Mouse (Mus musculus) layer of hippocampus, adult 2 months (tissue): ENCODE measurements around the gene Gm3415. TPM values are rescaled to one million over a fixed set of nuclear protein-coding genes. Genes with fewer than 3 reads are reported as not detected.
"Not testable (repeated sequence)": the region's sequence is repeated elsewhere in the genome, so short reads cannot be mapped to it uniquely, and the experiment has no call there.

Experiments
- DNase-seq, 2 experiments: peaks; one replicate each; pipeline ENCODE4 v3.0.0; 2022; ENCODE audit warnings: low spot score in 2 of 2
- H3K27ac ChIP-seq: fragments of 200-600 bp; 2 replicates; pipeline ENCODE4 v1.8.1; 2022
- H3K4me3 ChIP-seq: fragments of 200-600 bp; 2 replicates; pipeline ENCODE4 v1.8.1; 2022; ENCODE audit warnings: mild to moderate bottlenecking
- CTCF ChIP-seq: fragments of 200-600 bp; conservative IDR thresholded peaks from 2 replicates; pipeline ENCODE4 v1.8.1; 2022; ENCODE audit warnings: antibody characterized with exemption, mild to moderate bottlenecking, moderate library complexity
- total RNA-seq, 2 experiments: library from RNA; stranded (reverse); gene quantifications; 2 replicates each; pipeline ENCODE4 v1.2.3; 2021

The Gm3415 gene
- total RNA-seq, 2 experiments from 2014 or later: not detected

- Histone ChIP-seq H3K4me3 (no peak overlapping the region), H3K27ac (no peak overlapping the region)
- peak; percentile 63 for TF ChIP-seq CTCF
- DNase-seq: no peak
Observed at GRCm38 (mm10) chr5:146586357-146587070, 30.6 kb downstream of the Gm3415 start.

DNA sequence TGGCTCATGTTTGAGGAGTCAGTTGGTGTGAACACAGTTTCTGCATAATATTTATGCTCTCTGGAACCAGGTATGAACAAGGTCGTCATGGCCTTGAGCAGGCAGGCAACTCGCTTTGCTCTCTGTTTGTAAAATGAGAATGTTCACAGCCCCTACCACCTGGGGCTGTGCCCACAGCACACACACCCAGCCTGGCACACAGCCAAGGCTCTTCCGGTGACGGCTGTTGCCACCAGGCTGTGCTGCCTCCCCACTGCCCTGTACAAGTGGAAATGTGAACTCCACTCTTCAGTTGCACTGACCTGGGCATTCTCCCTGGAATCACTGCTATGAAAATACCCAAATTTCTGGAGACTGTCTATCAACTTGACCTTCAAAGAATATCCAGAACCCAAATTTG lies 35.1 kb downstream of the Gm3415 start:
- DNase-seq: no peak
- TF ChIP-seq CTCF: 0 out of 2 replicates have a peak, but pooled peaks have one; percentile 15
- no peak overlapping the region for H3K4me3 ChIP-seq
- H3K27ac ChIP-seq: peak overlapping the region; percentile 84

DNA sequence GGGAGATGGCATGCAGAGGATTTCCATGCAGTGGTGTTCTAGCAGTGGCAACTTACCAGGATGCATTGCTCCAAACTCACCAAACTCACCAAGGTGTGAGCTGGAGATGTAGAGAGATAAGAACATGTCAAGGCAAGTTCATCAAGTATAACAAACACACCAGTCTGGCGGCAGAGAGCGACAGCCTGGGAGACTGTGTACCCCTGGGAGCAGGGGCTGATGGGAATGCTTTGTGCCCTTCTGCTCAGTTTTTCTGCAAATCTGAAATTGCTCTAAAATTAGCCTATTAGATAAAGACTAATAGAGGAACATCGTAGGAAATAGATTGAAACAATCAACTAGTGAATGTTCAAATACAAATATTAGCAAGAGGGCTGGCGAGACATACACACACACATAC lies 35.7 kb downstream of the Gm3415 start:
- Histone ChIP-seq H3K27ac (peak overlapping the region; percentile 84), H3K4me3 (no peak overlapping the region)
- DNase-seq: peak; percentile 45 to 48
- TF ChIP-seq CTCF: no peak

- Histone ChIP-seq H3K27ac (no peak overlapping the region; the same call in 1 of the 2 replicates), H3K4me3 (no peak overlapping the region)
- no peak for DNase-seq
- no peak for TF ChIP-seq CTCF
Observed at GRCm38 (mm10) chr5:146592580-146592979, 36.6 kb downstream of the Gm3415 start.

GRCm38 (mm10) chr5:146596612-146597502 lies 40.9 kb downstream of the Gm3415 start:
- Histone ChIP-seq H3K4me3 (no peak overlapping the region), H3K27ac (no peak overlapping the region)
- DNase-seq: no peak
- TF ChIP-seq CTCF: no peak

- TF ChIP-seq CTCF: no peak
- no peak for DNase-seq
- Histone ChIP-seq H3K27ac (no peak overlapping the region), H3K4me3 (no peak overlapping the region)
Observed at GRCm38 (mm10) chr5:146597503-146597874, 41.6 kb downstream of the Gm3415 start.

- H3K27ac ChIP-seq: peak overlapping the region; percentile 21; the same call in 1 of the 2 replicates
- DNase-seq: peak in 1 of 2 experiments; percentile 49
- H3K4me3 ChIP-seq: no peak overlapping the region
- TF ChIP-seq CTCF: no peak
Observed at GRCm38 (mm10) chr5:146598215-146599119, 42.5 kb downstream of the Gm3415 start.

DNA sequence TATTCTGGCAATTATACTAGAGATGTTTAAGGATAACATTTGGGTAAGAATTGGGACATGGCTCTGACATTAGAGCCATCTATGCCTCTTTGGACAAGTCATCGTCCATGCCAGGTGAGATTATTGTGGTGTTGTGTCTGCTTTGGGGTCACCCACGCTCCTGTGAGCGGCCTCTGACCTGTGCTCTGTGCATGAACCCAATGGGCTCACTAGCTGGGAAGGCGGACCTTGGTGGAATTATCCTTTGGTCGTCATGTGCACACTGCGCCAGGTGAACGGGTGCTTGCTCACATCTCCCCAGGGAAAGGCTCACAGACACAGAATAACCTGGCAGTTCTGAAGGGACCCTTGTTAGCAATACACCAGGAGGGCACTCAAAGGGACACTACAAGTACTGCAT lies 43.3 kb downstream of the Gm3415 start:
- H3K27ac ChIP-seq, DNase-seq, H3K4me3 ChIP-seq: not testable (repeated sequence)

GRCm38 (mm10) chr5:146599970-146600369 lies 44.0 kb downstream of the Gm3415 start:
- Histone ChIP-seq H3K4me3 (no peak overlapping the region), H3K27ac (0 out of 2 replicates have a peak overlapping the region, but pooled peaks have one; percentile 48)
- no peak for DNase-seq
- TF ChIP-seq CTCF: no peak

GRCm38 (mm10) chr5:146606221-146606620 lies 50.3 kb downstream of the Gm3415 start:
- DNase-seq: no peak
- no peak for TF ChIP-seq CTCF
- no peak overlapping the region for H3K4me3 ChIP-seq

DNA sequence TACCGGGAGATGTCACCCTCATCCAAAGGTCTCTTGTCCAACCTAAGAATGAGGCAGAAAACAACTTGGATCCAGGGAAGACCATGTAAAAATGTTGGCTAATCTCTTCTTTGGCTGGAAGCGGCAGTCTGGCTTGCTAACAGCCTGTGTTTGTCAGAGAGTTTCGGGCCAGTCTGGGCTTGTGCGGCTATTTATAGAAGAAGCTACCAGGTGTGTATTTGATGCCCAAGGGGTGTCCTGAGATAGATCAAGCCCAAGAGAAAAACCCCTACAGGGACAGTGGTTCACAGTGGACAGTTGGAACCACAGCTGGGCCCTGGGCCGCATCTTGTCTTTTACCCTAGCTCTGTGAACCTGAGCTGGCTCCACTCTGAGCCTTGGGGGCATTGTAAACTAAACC lies 51.0 kb downstream of the Gm3415 start:
- no peak overlapping the region for H3K4me3 ChIP-seq
- no peak for DNase-seq
- H3K27ac ChIP-seq: no peak overlapping the region
- no peak for TF ChIP-seq CTCF

More at GRCm38 (mm10) chr5:146606221-146606620, 50.3 kb downstream of the Gm3415 start:
- H3K27ac ChIP-seq: no peak overlapping the region

DNA sequence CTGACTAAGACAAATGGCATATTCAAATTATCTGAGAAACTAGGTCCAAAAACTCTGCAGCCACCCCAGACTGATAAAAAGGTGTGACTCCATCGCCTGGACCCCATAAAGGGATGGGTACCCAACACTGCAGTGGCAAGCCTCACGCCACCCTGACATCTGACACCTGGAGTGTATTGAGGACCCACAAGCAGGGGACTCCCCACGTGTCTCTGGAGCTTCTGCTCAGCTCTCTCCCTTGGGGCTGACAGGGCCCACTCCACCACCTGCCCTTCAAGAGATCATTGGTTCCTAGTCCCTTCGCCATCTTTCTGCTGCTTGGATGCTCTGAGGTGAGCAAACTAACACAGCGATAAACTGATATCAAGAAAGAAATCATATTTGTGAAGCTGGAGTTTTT lies 51.9 kb downstream of the Gm3415 start:
- no peak for TF ChIP-seq CTCF
- H3K4me3 ChIP-seq: no peak overlapping the region
- DNase-seq: no peak
- H3K27ac ChIP-seq: no peak overlapping the region

Other genes with a start within 250 kb of the Gm3415 start
- gene Wasf3, start 171.2 kb upstream of the Gm3415 start, total RNA-seq: 100 to 1,000 TPM; 103 to 107 TPM
- gene Gm6408, start 74.2 kb upstream of the Gm3415 start, total RNA-seq: not detected
- not detected for gene Gm6370, start 64.8 kb upstream of the Gm3415 start, total RNA-seq
- not detected for gene 4930449I24Rik, start 53.7 kb upstream of the Gm3415 start, total RNA-seq
- gene Gm3402, start 42.0 kb upstream of the Gm3415 start, total RNA-seq: not detected
- not detected for gene Gm3404, start 30.3 kb upstream of the Gm3415 start, total RNA-seq
- gene Gm3409, start 18.5 kb upstream of the Gm3415 start, total RNA-seq: not detected
- 10 to 100 TPM; 37.1 to 45.2 TPM for gene Gpr12, start 29.1 kb downstream of the Gm3415 start, total RNA-seq
- gene Usp12, start 238.9 kb downstream of the Gm3415 start, total RNA-seq: 10 to 100 TPM; 58.4 to 62.5 TPM